Mouse (Mus musculus) c-Kit-positive CD71-positive TER-119-negative erythroid progenitor cells, embryonic 14.5 days (primary cell): ENCODE results near the gene Map3k20.
A peak's percentile ranks its signal among the peaks of the same experiment; 100 is the strongest.

Experiments
- DNase-seq: peaks from one replicate; pipeline ENCODE4 v3.0.0-alpha.2; 2013; ENCODE audit warnings: low read depth

Gene Map3k20

GRCm38 (mm10) chr2:72424656-72425055 lies 139.2 kb downstream of the Map3k20 start:
- DNase-seq, result no peak

GRCm38 (mm10) chr2:72426776-72427175 lies 141.3 kb downstream of the Map3k20 start:
- DNase-seq, result no peak

- DNase-seq, result no peak
Measured at GRCm38 (mm10) chr2:72427288-72427687, 141.9 kb downstream of the Map3k20 start.

- no peak for DNase-seq
Measured at GRCm38 (mm10) chr2:72438941-72439533, 153.6 kb downstream of the Map3k20 start.

GRCm38 (mm10) chr2:72441010-72441409 lies 155.6 kb downstream of the Map3k20 start:
- DNase-seq, result no peak

GRCm38 (mm10) chr2:72442825-72443224 lies 157.4 kb downstream of the Map3k20 start:
- DNase-seq, result no peak

- DNase-seq, result no peak
Measured at GRCm38 (mm10) chr2:72443960-72444359, 158.5 kb downstream of the Map3k20 start.

GRCm38 (mm10) chr2:72446106-72446505 lies 160.7 kb downstream of the Map3k20 start:
- DNase-seq, result no peak

GRCm38 (mm10) chr2:72446615-72447014 lies 161.2 kb downstream of the Map3k20 start:
- DNase-seq, result no peak

GRCm38 (mm10) chr2:72453563-72453962 lies 168.1 kb downstream of the Map3k20 start:
- no peak for DNase-seq

- DNase-seq, result no peak
Measured at GRCm38 (mm10) chr2:72456189-72456588, 170.8 kb downstream of the Map3k20 start.

- no peak for DNase-seq
Measured at GRCm38 (mm10) chr2:72464376-72465014, 179.1 kb downstream of the Map3k20 start.

GRCm38 (mm10) chr2:72467604-72468003 lies 182.2 kb downstream of the Map3k20 start:
- no peak for DNase-seq

- DNase-seq, result no peak
Measured at GRCm38 (mm10) chr2:72471415-72472070, 186.1 kb downstream of the Map3k20 start.

GRCm38 (mm10) chr2:72474531-72475287 lies 189.3 kb downstream of the Map3k20 start:
- no peak for DNase-seq

GRCm38 (mm10) chr2:72475423-72475796 lies 190.0 kb downstream of the Map3k20 start:
- no peak for DNase-seq

GRCm38 (mm10) chr2:72475797-72476485 lies 190.5 kb downstream of the Map3k20 start, which contains the start of gene Cdca7:
TSS of gene Cdca7 (plus strand) at chr2:72476159.
- DNase-seq, result peak; percentile 80

GRCm38 (mm10) chr2:72476486-72477211 lies 191.2 kb downstream of the Map3k20 start:
- DNase-seq, result no peak

GRCm38 (mm10) chr2:72477221-72477620 lies 191.8 kb downstream of the Map3k20 start:
- DNase-seq, result no peak

GRCm38 (mm10) chr2:72478176-72478575 lies 192.7 kb downstream of the Map3k20 start:
- no peak for DNase-seq

- no peak for DNase-seq
Measured at GRCm38 (mm10) chr2:72478921-72479320, 193.5 kb downstream of the Map3k20 start.
